Mouse (Mus musculus) liver, embryonic 14.5 days (tissue): ENCODE data around the gene Dagla. TPM values are rescaled to one million over a fixed set of nuclear protein-coding genes. Genes with fewer than 3 reads are reported as not detected.

ENCODE experiments used
- ATAC-seq: fragments of 200-750 bp; cut with Nextera tagmentation; 2 replicates; pipeline ENCODE4 v1.8.0; 2017; ENCODE audit warnings: moderate number of reproducible peaks, mild to moderate bottlenecking, moderate library complexity; ENCODE audit not compliant: insufficient read depth
- DNase-seq, 3 experiments: peaks; one replicate each; pipeline ENCODE4 v3.0.0-alpha.2; 2012 to 2013; ENCODE audit warnings: low read depth in 3 of 3, low spot score in 3 of 3
- H3K27ac ChIP-seq: fragments of 300-500 bp; sonication (generic); 2 replicates; pipeline ENCODE4 v1.5.1; 2014; ENCODE audit warnings: moderate library complexity, mild to moderate bottlenecking, control low read depth, inconsistent platforms
- H3K27me3 ChIP-seq: fragments of 300-500 bp; sonication (generic); 2 replicates; pipeline ENCODE4 v1.6.1; 2014; ENCODE audit warnings: mild to moderate bottlenecking, low read length, moderate library complexity; ENCODE audit not compliant: control insufficient read depth, insufficient read depth
- H3K36me3 ChIP-seq: fragments of 300-500 bp; sonication (generic); replicated peaks from 2 replicates; pipeline ENCODE4 v1.6.1; 2014; ENCODE audit warnings: low read depth; ENCODE audit not compliant: control insufficient read depth, insufficient read depth
- H3K4me1 ChIP-seq, 2 experiments: fragments of 200-500 bp in 1 of 2; fragments of 300-500 bp in 1 of 2; sonication (generic) in 1 of 2; replicated peaks; 2 replicates each; pipeline ENCODE4 v1.6.1; 2012 to 2014; ENCODE audit warnings: antibody characterized with exemption in 1 of 2, inconsistent platforms in 1 of 2, low read length in 1 of 2; ENCODE audit not compliant: control insufficient read depth in 2 of 2, insufficient read depth in 2 of 2
- H3K4me2 ChIP-seq: fragments of 300-500 bp; sonication (generic); 2 replicates; pipeline ENCODE4 v1.6.1; 2014; ENCODE audit warnings: low read depth, mild to moderate bottlenecking, control low read depth, moderate library complexity
- H3K4me3 ChIP-seq, 2 experiments: fragments of 200-500 bp in 1 of 2; fragments of 300-500 bp in 1 of 2; sonication (generic) in 1 of 2; 2 replicates each; pipeline ENCODE4 v1.5.1; 2012 to 2014; ENCODE audit warnings: low read depth in 2 of 2, low read length in 2 of 2, mild to moderate bottlenecking in 2 of 2, control low read depth in 1 of 2, inconsistent platforms in 1 of 2, moderate library complexity in 1 of 2; ENCODE audit not compliant: insufficient read depth in 1 of 2
- H3K9ac ChIP-seq: fragments of 300-500 bp; sonication (generic); replicated peaks from 2 replicates; pipeline ENCODE4 v1.6.1; 2014; ENCODE audit warnings: mild to moderate bottlenecking, control low read depth, moderate library complexity
- H3K9me3 ChIP-seq: fragments of 300-500 bp; sonication (generic); 2 replicates; pipeline ENCODE4 v1.6.1; 2016; ENCODE audit warnings: low read length, mixed read lengths; ENCODE audit not compliant: control insufficient read depth
- CTCF ChIP-seq: IDR thresholded peaks from 2 replicates; pipeline ENCODE4 v1.5.1; 2016; ENCODE audit warnings: antibody characterized with exemption, low read depth, control low read depth
- EP300 ChIP-seq: IDR thresholded peaks from 2 replicates; pipeline ENCODE4 v1.6.1; 2016; ENCODE audit warnings: antibody characterized with exemption, low read depth
- WGBS: fragments of 180-500 bp; shearing (Covaris S2); extraction: QIAGEN DNeasy Blood & Tissue Kit; methylation state at CpG from one replicate; pipeline ENCODE4 v1.1.7; 2014; ENCODE audit not compliant: insufficient replicate concordance; 5-methylcytosine and 5-hydroxymethylcytosine counted together
- polyA plus RNA-seq, 2 experiments: library from polyadenylated mRNA; depleted of rRNA in 1 of 2; stranded (reverse) in 1 of 2; unstranded in 1 of 2; fragments of >200 nt; fragmentation: Nextera tagmentation in 1 of 2; extraction: Ambion mirVana in 1 of 2; gene quantifications; 2 replicates each; pipeline versions ENCODE4 v1.2.1 to v1.2.3; 2012 to 2014

Gene Dagla
- polyA plus RNA-seq, 2 experiments: 0.09 to 0.30 TPM

DNA sequence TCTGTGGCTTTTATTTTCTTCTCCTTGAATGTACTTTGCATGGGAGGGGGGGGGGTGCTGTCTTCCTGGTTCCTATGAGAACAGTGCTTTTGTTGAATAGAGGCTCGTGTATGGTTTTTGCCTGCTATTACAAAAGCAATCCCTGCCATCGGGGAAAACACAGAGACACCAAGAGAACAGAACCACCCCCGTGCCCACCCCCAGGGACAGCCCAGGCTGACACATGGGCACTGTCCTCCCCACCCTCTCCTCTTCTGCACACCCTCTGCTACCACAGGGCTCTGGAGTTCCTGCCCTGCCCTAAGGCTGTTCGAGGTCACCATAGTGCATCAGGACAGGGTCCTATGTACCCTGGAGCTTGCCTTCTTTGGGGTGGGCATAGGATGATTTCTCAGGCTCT, 29.8 kb upstream of the Dagla start:
- Histone ChIP-seq H3K36me3 (no peaks in the 10 kb centered on the region), H3K27me3 (no peaks in the 10 kb centered on the region), H3K9ac (no peak overlapping the region), H3K4me2 (no peak overlapping the region), H3K9me3 (no peaks in the 10 kb centered on the region), H3K4me3 (no peak overlapping the region), H3K27ac (no peak overlapping the region), H3K4me1 (no peaks in the 10 kb centered on the region)
- no peak for TF ChIP-seq CTCF
- TF ChIP-seq EP300: no peak
- 51% methylated on average over 4 of the region's 4 CpGs for WGBS
- ATAC-seq: no peak
- no peak for DNase-seq

DNA sequence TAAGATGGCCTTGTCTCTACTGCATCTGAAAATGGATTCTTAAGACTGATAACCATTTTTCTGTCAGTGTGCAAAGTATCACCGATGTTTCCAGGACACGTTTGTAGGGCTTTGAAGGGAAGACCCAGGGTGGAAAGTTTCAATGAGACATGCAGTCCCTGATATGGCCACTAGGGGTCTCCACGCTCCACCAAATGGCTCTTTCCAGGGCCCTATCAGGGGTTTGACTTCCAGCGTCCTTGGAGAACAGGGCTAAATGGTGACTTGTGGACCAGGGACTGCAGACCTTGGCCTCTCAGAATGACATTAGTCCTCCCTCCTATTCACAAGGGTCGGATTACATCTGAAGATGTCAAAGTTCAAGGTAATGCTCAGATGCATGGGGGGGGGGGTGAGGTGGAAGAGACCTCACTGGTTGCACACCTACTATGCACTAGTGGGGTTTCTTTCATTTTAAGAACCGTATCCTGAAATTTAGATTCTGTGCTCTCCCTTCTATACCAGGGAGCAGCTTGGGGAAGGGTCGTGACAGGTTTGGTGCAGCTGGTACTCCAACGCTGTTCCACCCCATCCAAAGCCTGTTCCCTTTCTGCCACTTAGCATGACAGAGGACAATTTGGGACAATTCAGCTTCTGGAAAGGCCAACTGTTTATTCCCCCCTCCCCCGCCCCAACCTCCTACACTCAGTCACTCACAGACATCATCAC, 29.0 kb upstream of the Dagla start:
- WGBS: 32% methylated on average over 9 of the region's 9 CpGs
- DNase-seq (peak in 2 of 3 experiments; percentile 23), ATAC-seq (no peak)

DNA sequence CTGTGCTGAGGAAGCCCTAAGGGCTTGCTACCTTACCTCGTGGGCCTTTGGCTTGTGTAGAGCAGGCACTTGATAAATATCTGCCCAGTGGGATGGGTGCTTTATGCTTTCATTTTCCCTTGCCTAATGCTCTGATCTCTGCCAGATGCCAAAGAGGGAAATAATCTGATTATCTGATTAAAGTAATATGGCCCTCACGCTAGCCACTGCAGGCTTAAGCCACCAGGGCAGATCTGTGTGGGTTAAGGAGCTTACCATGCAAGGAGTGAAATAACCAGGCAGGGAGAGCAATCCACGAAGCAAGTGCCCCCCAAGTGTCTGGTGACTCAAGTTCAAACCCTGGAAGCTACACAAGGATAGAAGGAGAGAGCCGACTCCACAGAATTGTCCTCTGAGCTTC, 27.0 kb upstream of the Dagla start:
- Histone ChIP-seq H3K4me2 (no peak overlapping the region), H3K27ac (no peak overlapping the region), H3K27me3 (no peaks in the 10 kb centered on the region), H3K9me3 (no peaks in the 10 kb centered on the region), H3K9ac (no peak overlapping the region), H3K36me3 (no peaks in the 10 kb centered on the region), H3K4me3 (no peak overlapping the region), H3K4me1 (0 out of 4 replicates have a peak, but pooled peaks cover 0 to 2% of the 10 kb centered on the region in 2 experiments)
- ATAC-seq (no peak), DNase-seq (no peak)
- 47% methylated on average over 4 of the region's 4 CpGs for WGBS
- TF ChIP-seq EP300 (no peak), CTCF (no peak)

More for the DNA sequence above, 29.0 kb upstream of the Dagla start:
- Histone ChIP-seq H3K4me2 (no peak overlapping the region), H3K9ac (no peak overlapping the region), H3K9me3 (no peaks in the 10 kb centered on the region), H3K27me3 (no peaks in the 10 kb centered on the region), H3K4me1 (no peaks in the 10 kb centered on the region), H3K27ac (no peak overlapping the region), H3K4me3 (no peak overlapping the region), H3K36me3 (no peaks in the 10 kb centered on the region)
- TF ChIP-seq CTCF: peak; percentile 94
- no peak for TF ChIP-seq EP300

DNA sequence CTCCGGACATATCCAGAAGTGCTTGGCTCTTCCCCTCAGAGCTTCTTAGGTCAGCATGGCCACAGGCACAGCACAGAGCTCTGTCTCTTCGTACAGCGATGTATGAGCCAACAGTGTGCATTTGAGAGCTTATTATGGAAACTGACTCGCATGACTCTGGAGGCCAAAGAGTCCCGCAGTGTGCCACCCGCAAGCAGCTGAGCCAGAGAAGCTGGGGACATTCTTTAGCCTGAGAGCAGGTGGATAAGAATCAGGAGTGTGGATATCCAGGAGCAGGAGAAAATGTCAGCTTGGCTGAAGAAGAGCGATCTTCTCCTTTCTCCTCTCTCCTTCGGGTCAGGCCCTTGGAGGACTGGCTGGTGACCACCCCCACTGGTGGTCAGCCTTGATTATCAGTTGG, 24.4 kb upstream of the Dagla start:
- TF ChIP-seq EP300: no peak
- ATAC-seq: no peak

DNA sequence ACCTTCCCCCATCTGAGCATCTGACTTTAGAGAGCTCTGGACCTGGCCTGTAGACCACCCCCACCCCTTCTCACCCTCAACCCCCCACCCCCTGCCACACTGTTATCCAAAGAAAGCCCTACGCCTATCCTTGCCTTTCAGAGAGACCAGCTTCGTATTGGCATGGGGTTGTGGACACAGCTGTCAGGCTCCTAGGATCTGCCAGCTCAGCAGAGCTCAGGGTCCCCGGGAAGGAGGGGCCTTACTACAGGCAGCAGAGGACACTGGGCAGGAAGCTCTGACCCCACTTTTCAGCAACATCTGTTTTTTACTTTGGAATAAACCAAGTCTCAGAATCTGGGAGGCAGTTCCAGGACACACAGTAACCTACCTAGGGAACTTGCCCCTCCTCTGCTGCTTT, 21.9 kb upstream of the Dagla start:
- no peak overlapping the region for H3K4me3 ChIP-seq
- TF ChIP-seq EP300: no peak
- TF ChIP-seq CTCF: no peak
- 46% methylated on average over 3 of the region's 3 CpGs for WGBS
- no peak overlapping the region for H3K27ac ChIP-seq
- H3K9ac ChIP-seq: no peak overlapping the region
- 0 out of 4 replicates have a peak, but pooled peaks cover 0 to 2% of the 10 kb centered on the region in 2 experiments for H3K4me1 ChIP-seq
- ATAC-seq: no peak
- no peak for DNase-seq
- no peaks in the 10 kb centered on the region for H3K9me3 ChIP-seq
- no peaks in the 10 kb centered on the region for H3K27me3 ChIP-seq
- H3K36me3 ChIP-seq: no peaks in the 10 kb centered on the region
- H3K4me2 ChIP-seq: no peak overlapping the region

More for the DNA sequence above, 24.4 kb upstream of the Dagla start:
- Histone ChIP-seq H3K4me3 (no peak overlapping the region), H3K27me3 (no peaks in the 10 kb centered on the region), H3K36me3 (no peaks in the 10 kb centered on the region), H3K4me1 (0 out of 4 replicates have a peak, but pooled peaks cover 0 to 2% of the 10 kb centered on the region in 2 experiments), H3K4me2 (no peak overlapping the region), H3K9ac (no peak overlapping the region), H3K27ac (no peak overlapping the region), H3K9me3 (no peaks in the 10 kb centered on the region)
- 65% methylated on average over 7 of the region's 8 CpGs for WGBS
- DNase-seq: no peak
